Mouse (Mus musculus) telencephalon, adult 2 months (tissue): ENCODE data around the gene Ppme1.

Experiments
- DNase-seq: peaks from one replicate; pipeline ENCODE4 v3.0.0-alpha.2; 2011; ENCODE audit warnings: low read depth, low spot score

Ppme1 gene

DNA sequence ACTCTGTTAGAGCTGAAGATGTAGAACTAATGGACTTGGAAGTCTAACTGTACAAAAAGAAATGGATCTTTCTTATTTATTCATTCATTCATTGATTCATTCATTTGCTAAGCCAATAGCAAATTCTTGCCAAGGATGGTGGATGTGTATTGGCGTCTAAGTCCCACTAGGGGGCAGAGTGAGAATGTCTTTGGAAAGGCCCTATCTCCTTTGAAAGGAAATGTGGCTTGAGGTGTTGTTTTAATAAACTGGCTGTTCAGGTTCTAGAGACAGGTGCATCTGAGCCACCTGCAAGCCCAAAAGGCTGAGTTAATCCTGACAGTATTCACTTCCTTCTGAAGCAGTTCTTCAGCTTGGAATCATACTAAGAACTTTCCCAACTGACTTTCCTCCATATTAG is 92.3 kb downstream of the Ppme1 start:
- DNase-seq = no peak
